Mouse (Mus musculus): Measurements from ENCODE around the gene Tbck. TPM values are rescaled to one million over a fixed set of nuclear protein-coding genes. Genes with fewer than 3 reads are reported as not detected.

Gene Tbck
- polyA plus RNA-seq (2012; rRNA removed; ENCODE audit: low replicate concordance): 5.7 and 6.2 TPM in 2 replicates

DNA sequence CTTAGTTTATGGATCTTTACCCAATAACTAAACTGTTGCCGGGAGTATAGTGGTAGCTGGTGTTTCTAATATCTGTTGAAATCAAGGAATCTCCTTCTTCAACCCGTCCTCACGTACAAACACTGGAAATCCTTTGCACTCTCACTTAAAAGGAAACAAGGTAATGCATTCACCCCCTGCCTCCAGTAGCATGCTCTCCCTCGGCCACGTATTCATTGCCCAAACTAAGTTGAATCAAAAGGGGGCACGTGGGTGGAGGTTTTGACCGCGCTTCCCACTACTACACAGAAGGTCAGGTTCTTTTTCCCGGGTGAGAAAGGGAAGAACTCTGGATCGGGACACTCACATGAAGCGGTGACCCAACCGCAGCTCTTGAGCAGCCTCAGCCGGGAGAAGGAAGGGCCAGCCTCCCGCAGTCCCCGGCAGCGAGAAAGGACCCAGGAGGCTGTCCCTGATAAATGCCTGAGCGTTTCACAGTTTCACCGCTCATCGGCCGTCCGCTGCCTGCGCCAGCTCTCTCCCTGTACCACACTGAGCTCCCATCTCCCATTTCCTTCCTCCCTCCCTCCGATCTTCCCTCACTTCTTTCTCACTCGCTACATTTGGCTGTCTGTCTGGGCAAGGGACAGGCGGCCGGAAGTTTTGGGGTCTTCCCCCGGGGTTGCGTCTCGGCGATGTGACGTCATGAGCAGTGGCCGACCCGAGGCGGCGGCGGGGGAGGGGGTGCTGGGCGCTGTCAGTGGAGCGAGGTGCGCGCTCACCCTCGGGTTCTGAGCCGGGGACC lies at the start of gene Tbck:
Gene Tbck, plus strand, starts transcription at position 698 of the 784 bp plus-strand sequence.

DNA sequence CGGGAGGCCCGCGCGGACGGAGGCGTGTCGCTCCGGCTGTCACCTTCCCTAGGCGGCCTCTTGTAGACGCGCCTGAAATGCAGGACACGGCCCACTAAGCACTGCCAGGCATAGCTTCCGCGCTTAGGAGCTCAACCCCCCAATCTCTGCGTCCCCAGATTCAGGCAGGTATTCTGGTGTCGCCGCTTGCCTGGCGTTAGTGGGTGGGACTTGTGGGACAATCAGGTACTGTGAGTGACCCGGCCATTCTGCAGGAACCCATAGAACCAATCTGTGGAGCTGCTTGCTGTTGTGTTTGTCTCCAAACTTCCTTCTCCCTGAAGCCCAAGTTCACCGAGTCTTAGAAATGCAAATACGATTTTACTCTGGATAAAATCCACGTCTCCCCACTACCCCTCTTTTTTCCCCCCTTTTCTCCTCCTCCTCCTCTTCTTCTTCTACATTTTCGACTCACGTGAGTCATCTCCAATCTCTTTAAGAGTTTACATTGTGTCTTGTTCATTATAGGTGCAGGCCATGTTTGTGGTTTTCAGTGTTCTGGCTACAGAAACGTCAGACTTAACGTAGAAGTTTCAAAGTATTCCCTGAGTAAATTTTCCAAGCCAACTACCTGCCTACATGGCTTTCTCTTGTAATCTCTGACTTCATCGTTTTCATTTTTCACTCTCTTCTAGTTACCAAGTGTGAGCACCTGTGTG lies 436 bp downstream of the Tbck start, which contains the start of gene Aimp1:
Gene Aimp1, minus strand, starts transcription at position 140 of the 698 bp plus-strand sequence.

Other genes with a start within 250 kb of the Tbck start
- not detected in 2 replicates for gene Gimd1, start 54.3 kb upstream of the Tbck start, polyA plus RNA-seq (2012; rRNA removed; ENCODE audit: low replicate concordance)
- 12.2 and 17.9 TPM in 2 replicates for gene Aimp1, start 226 bp downstream of the Tbck start, polyA plus RNA-seq (2012; rRNA removed; ENCODE audit: low replicate concordance)